Mouse (Mus musculus): Measurements from ENCODE around the gene Gfi1. TPM values are rescaled to one million over a fixed set of nuclear protein-coding genes. Genes with fewer than 3 reads are reported as not detected.

Gene Gfi1
- polyA plus RNA-seq, 1 experiment from 2014 or later: 0.30 TPM

DNA sequence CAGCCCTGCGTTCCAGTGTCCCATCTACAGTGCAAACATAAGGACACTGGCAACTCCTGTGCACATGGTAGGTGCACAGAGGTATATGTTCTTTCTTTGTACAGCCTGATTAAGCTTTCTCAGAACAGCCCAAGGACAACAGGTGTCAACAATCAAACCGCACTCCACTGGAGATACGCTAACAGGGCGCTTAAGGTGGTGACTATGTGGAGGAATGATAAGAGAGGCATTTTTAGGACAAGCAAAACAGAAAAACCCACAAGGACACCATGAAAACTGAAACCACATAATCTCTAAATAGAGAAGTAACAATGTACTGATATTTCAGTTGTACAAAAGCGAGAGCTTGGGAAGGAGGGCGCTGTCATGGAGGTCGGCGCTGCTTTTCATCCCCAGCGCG lies 25.0 kb downstream of the Gfi1 start:
- DNase-seq (ENCODE audit: low spot score) (no peak), ATAC-seq (replicated peaks; ENCODE audit: low FRiP score) (no peak)
- 81% methylated on average over 10 of the region's 10 CpGs for whole genome bisulfite sequencing
- Histone ChIP-seq H3K4me1 (replicated peaks; ENCODE audit: control insufficient read depth, insufficient read depth, low read length) (no peaks in the 10 kb centered on the region), H3K36me3 (ENCODE audit: control insufficient read depth, insufficient read depth, low read length) (no peaks in the 10 kb centered on the region), H3K9ac (ENCODE audit: low read depth, low read length) (no peak overlapping the region), H3K27me3 (replicated peaks; ENCODE audit: control insufficient read depth, insufficient read depth, low read length) (no peaks in the 10 kb centered on the region), H3K4me2 (no peak overlapping the region), H3K4me3 (ENCODE audit: low read depth, low read length) (no peak overlapping the region), H3K9me3 (ENCODE audit: control insufficient read depth, low read length) (no peaks in the 10 kb centered on the region), H3K27ac (ENCODE audit: low read depth, low read length) (no peak overlapping the region)

GRCm38 (mm10) chr5:107698888-107699287 lies 26.9 kb downstream of the Gfi1 start:
- Histone ChIP-seq H3K4me1 (replicated peaks; ENCODE audit: control insufficient read depth, insufficient read depth, low read length) (no peaks in the 10 kb centered on the region), H3K9ac (ENCODE audit: low read depth, low read length) (no peak overlapping the region), H3K27ac (ENCODE audit: low read depth, low read length) (no peak overlapping the region), H3K4me2 (no peak overlapping the region), H3K27me3 (replicated peaks; ENCODE audit: control insufficient read depth, insufficient read depth, low read length) (no peaks in the 10 kb centered on the region), H3K36me3 (ENCODE audit: control insufficient read depth, insufficient read depth, low read length) (no peaks in the 10 kb centered on the region), H3K9me3 (ENCODE audit: control insufficient read depth, low read length) (no peaks in the 10 kb centered on the region), H3K4me3 (ENCODE audit: low read depth, low read length) (no peak overlapping the region)
- no peak for DNase-seq (ENCODE audit: low spot score)
- WGBS: 34% methylated on average over 8 of the region's 8 CpGs
- ATAC-seq (replicated peaks; ENCODE audit: low FRiP score): no peak

DNA sequence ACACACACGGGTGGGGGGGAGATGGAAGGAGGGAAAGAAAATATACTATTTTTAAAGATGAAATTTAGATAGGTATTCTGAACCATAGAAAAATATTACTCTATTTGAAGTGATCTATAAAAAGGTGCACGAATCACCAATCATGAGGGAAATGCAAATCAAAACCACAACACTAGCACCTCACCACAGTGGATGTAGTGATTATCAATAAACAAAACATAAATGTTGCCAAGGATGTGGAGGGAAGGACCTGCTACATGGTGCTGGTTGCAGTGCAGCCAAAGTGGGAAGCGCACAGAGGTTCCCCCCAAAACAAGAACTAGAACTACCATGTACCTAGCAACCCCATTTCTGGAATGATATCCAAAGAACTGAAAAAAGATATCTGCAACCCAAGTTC lies 30.8 kb downstream of the Gfi1 start:
- H3K4me2 ChIP-seq: no peak overlapping the region
- no peaks in the 10 kb centered on the region for H3K9me3 ChIP-seq (ENCODE audit: control insufficient read depth, low read length)
- H3K4me1 ChIP-seq (replicated peaks; ENCODE audit: control insufficient read depth, insufficient read depth, low read length): no peaks in the 10 kb centered on the region
- H3K9ac ChIP-seq (ENCODE audit: low read depth, low read length): no peak overlapping the region
- DNase-seq (ENCODE audit: low spot score): no peak
- 0 out of 2 replicates have a peak, but pooled peaks cover 5% of the 10 kb centered on the region for H3K27me3 ChIP-seq (replicated peaks; ENCODE audit: control insufficient read depth, insufficient read depth, low read length)
- 84% methylated on average over 3 of the region's 3 CpGs for WGBS
- ATAC-seq (replicated peaks; ENCODE audit: low FRiP score): no peak
- no peak overlapping the region for H3K4me3 ChIP-seq (ENCODE audit: low read depth, low read length)
- no peaks in the 10 kb centered on the region for H3K36me3 ChIP-seq (ENCODE audit: control insufficient read depth, insufficient read depth, low read length)
- H3K27ac ChIP-seq (ENCODE audit: low read depth, low read length): no peak overlapping the region

- no peaks in the 10 kb centered on the region for H3K36me3 ChIP-seq (ENCODE audit: control insufficient read depth, insufficient read depth, low read length)
- ATAC-seq (replicated peaks; ENCODE audit: low FRiP score) (peak; percentile 26; the same call in 1 of the 2 replicates), DNase-seq (ENCODE audit: low spot score) (no peak)
- H3K27me3 ChIP-seq (replicated peaks; ENCODE audit: control insufficient read depth, insufficient read depth, low read length): peaks cover 16% of the 10 kb centered on the region
- H3K9me3 ChIP-seq (ENCODE audit: control insufficient read depth, low read length): no peaks in the 10 kb centered on the region
- H3K9ac ChIP-seq (ENCODE audit: low read depth, low read length): no peak overlapping the region
- no peaks in the 10 kb centered on the region for H3K4me1 ChIP-seq (replicated peaks; ENCODE audit: control insufficient read depth, insufficient read depth, low read length)
- H3K27ac ChIP-seq (ENCODE audit: low read depth, low read length): no peak overlapping the region
- H3K4me3 ChIP-seq (ENCODE audit: low read depth, low read length): peak overlapping the region; percentile 45
- peak overlapping the region; percentile 78 for H3K4me2 ChIP-seq
- WGBS: 30% methylated on average over 9 of the region's 9 CpGs
Observed at GRCm38 (mm10) chr5:107688499-107688866, 37.4 kb downstream of the Gfi1 start.

DNA sequence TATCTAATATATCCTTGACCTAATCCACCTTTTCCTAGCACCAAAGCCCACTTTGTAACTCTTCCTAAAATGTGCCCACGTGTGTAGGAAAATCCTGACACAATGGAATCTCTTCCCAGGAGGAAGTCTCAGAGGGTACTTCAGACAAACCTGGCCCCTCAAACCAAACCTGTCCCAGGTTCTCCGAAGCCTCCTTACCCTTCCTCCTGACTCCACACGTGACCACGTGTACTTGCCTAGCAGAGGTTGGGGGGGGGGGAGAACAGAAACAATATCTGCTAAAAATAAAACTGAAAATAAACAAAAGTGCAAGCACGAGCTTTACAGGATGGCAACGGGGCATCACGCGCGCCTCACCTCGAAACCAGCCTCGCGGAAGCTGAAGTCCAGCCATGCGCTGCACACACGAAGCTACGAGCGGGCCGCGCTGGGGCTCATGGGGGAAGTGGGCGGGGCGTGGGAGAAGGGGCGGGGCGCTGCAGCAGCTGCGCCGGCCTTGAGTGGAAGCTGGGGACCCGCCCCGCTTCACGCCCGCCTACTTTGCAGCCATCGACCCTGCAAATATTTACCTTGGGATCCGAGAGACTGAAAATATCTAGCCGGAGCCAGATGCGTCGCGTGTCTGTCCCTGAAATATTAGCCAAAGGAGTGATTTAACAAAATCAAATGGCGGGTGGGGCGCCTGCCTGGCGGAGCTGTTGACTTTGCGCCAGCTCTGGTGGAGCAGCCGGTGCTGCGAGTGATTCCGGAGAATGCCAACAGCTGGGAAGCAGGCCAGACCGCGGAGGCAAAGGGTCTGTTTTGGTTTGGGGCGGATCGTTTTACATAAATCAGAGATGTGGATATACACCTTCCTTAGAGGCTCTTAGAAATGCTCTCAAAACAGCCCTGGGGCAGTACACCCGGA lies 38.0 kb downstream of the Gfi1 start:
- no peak overlapping the region for H3K9ac ChIP-seq (ENCODE audit: low read depth, low read length)
- 18% methylated on average over 44 of the region's 46 CpGs for WGBS
- peak; percentile 88 for ATAC-seq (replicated peaks; ENCODE audit: low FRiP score)

GRCm38 (mm10) chr5:107687161-107687560 lies 38.7 kb downstream of the Gfi1 start:
- H3K36me3 ChIP-seq (ENCODE audit: control insufficient read depth, insufficient read depth, low read length): no peaks in the 10 kb centered on the region
- no peak overlapping the region for H3K27ac ChIP-seq (ENCODE audit: low read depth, low read length)
- WGBS: 90% methylated on average over 5 of the region's 5 CpGs
- no peaks in the 10 kb centered on the region for H3K4me1 ChIP-seq (replicated peaks; ENCODE audit: control insufficient read depth, insufficient read depth, low read length)
- no peak overlapping the region for H3K9ac ChIP-seq (ENCODE audit: low read depth, low read length)
- no peak overlapping the region for H3K4me3 ChIP-seq (ENCODE audit: low read depth, low read length)
- H3K9me3 ChIP-seq (ENCODE audit: control insufficient read depth, low read length): no peaks in the 10 kb centered on the region
- peaks cover 13% of the 10 kb centered on the region for H3K27me3 ChIP-seq (replicated peaks; ENCODE audit: control insufficient read depth, insufficient read depth, low read length)
- no peak for ATAC-seq (replicated peaks; ENCODE audit: low FRiP score)
- no peak overlapping the region for H3K4me2 ChIP-seq
- no peak for DNase-seq (ENCODE audit: low spot score)

More for the DNA sequence above, 38.0 kb downstream of the Gfi1 start:
- Histone ChIP-seq H3K4me2 (peak overlapping the region; percentile 78), H3K9me3 (ENCODE audit: control insufficient read depth, low read length) (no peaks in the 10 kb centered on the region), H3K4me3 (ENCODE audit: low read depth, low read length) (peak overlapping the region; percentile 45), H3K27ac (ENCODE audit: low read depth, low read length) (no peak overlapping the region), H3K27me3 (replicated peaks; ENCODE audit: control insufficient read depth, insufficient read depth, low read length) (peaks cover 16% of the 10 kb centered on the region), H3K36me3 (ENCODE audit: control insufficient read depth, insufficient read depth, low read length) (no peaks in the 10 kb centered on the region), H3K4me1 (replicated peaks; ENCODE audit: control insufficient read depth, insufficient read depth, low read length) (no peaks in the 10 kb centered on the region)
- DNase-seq (ENCODE audit: low spot score): peak; percentile 75

GRCm38 (mm10) chr5:107684380-107684779 lies 41.5 kb downstream of the Gfi1 start:
- H3K9me3 ChIP-seq (ENCODE audit: control insufficient read depth, low read length): no peaks in the 10 kb centered on the region
- no peaks in the 10 kb centered on the region for H3K36me3 ChIP-seq (ENCODE audit: control insufficient read depth, insufficient read depth, low read length)
- H3K27me3 ChIP-seq (replicated peaks; ENCODE audit: control insufficient read depth, insufficient read depth, low read length): peaks cover 8% of the 10 kb centered on the region
- H3K4me1 ChIP-seq (replicated peaks; ENCODE audit: control insufficient read depth, insufficient read depth, low read length): no peaks in the 10 kb centered on the region
- DNase-seq (ENCODE audit: low spot score): no peak
- H3K4me3 ChIP-seq (ENCODE audit: low read depth, low read length): no peak overlapping the region
- ATAC-seq (replicated peaks; ENCODE audit: low FRiP score): no peak
- no peak overlapping the region for H3K9ac ChIP-seq (ENCODE audit: low read depth, low read length)
- no peak overlapping the region for H3K27ac ChIP-seq (ENCODE audit: low read depth, low read length)
- no peak overlapping the region for H3K4me2 ChIP-seq
- 73% methylated on average over 2 of the region's 2 CpGs for WGBS

DNA sequence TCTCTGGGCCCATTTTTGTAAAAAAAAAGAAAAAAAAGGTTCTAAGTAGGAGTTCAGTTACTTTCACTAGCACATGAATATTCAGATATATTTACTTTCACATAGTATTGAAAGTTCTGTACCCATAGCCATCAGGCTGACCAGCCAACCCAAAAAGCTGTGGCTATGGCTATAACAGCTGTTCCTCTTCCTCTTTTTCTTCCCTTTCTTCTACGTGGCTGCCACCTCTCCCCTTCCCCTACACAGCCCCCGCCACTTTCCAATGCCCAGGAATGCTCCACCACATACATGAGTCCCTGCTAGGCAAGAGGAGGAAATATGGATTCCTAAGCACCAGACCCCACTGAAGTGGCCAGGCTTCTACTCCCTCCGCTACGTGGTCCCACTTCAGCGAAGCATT lies 44.5 kb downstream of the Gfi1 start:
- DNase-seq (ENCODE audit: low spot score) (no peak), ATAC-seq (replicated peaks; ENCODE audit: low FRiP score) (no peak)
- H3K27ac ChIP-seq (ENCODE audit: low read depth, low read length): no peak overlapping the region
- no peak overlapping the region for H3K9ac ChIP-seq (ENCODE audit: low read depth, low read length)
- H3K27me3 ChIP-seq (replicated peaks; ENCODE audit: control insufficient read depth, insufficient read depth, low read length): no peaks in the 10 kb centered on the region
- no peaks in the 10 kb centered on the region for H3K4me1 ChIP-seq (replicated peaks; ENCODE audit: control insufficient read depth, insufficient read depth, low read length)
- no peak overlapping the region for H3K4me3 ChIP-seq (ENCODE audit: low read depth, low read length)
- H3K9me3 ChIP-seq (ENCODE audit: control insufficient read depth, low read length): no peaks in the 10 kb centered on the region
- WGBS: 61% methylated on average over 5 of the region's 5 CpGs
- H3K4me2 ChIP-seq: no peak overlapping the region
- no peaks in the 10 kb centered on the region for H3K36me3 ChIP-seq (ENCODE audit: control insufficient read depth, insufficient read depth, low read length)

- Histone ChIP-seq H3K4me2 (no peak overlapping the region), H3K4me1 (replicated peaks; ENCODE audit: control insufficient read depth, insufficient read depth, low read length) (no peaks in the 10 kb centered on the region), H3K27me3 (replicated peaks; ENCODE audit: control insufficient read depth, insufficient read depth, low read length) (no peaks in the 10 kb centered on the region), H3K36me3 (ENCODE audit: control insufficient read depth, insufficient read depth, low read length) (no peaks in the 10 kb centered on the region), H3K9me3 (ENCODE audit: control insufficient read depth, low read length) (no peaks in the 10 kb centered on the region), H3K27ac (ENCODE audit: low read depth, low read length) (no peak overlapping the region), H3K4me3 (ENCODE audit: low read depth, low read length) (no peak overlapping the region), H3K9ac (ENCODE audit: low read depth, low read length) (no peak overlapping the region)
- ATAC-seq (replicated peaks; ENCODE audit: low FRiP score) (no peak), DNase-seq (ENCODE audit: low spot score) (no peak)
- WGBS: 53% methylated on average over 5 of the region's 5 CpGs
Observed at GRCm38 (mm10) chr5:107678392-107678791, 47.4 kb downstream of the Gfi1 start.

Data from liver, embryonic 11.5 days (tissue).